Mouse (Mus musculus): ENCODE results near the gene Tet3. TPM values are rescaled to one million over a fixed set of nuclear protein-coding genes. Genes with fewer than 3 reads are reported as not detected.
A peak's percentile ranks its signal among the peaks of the same experiment; 100 is the strongest.

Gene Tet3
- total RNA-seq, 2 experiments from 2014 or later = 112 to 117 TPM

GRCm38 (mm10) chr6:83479193-83479592 is 20.3 kb upstream of the Tet3 start:
- intact Hi-C loops (cut with DNase I) = no loop called here
- DNase-seq = no peak

DNA sequence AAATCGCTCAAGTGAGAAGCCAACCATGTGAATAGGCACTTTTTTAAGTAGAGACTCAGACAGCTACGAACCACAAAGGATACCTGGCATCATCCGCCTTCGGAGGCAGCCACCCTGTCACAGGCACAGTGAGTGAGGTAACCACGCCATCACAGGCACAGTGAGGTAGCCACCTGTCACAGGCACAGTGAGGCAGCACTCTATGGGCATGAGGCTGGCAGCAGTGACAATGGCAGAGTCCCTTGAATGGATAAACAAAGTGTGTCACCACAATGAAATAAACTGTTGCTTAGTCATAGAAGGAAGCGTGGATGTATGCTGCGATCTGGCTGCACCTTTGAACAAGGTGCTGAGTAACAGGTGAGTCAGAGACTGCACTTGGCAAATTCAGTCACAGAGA is 19.7 kb upstream of the Tet3 start:
- intact Hi-C loops (cut with DNase I) = no loop called here
- no peak for DNase-seq

- intact Hi-C loops (cut with DNase I) = no loop called here
Observed at GRCm38 (mm10) chr6:83478217-83478616, 19.3 kb upstream of the Tet3 start.

DNA sequence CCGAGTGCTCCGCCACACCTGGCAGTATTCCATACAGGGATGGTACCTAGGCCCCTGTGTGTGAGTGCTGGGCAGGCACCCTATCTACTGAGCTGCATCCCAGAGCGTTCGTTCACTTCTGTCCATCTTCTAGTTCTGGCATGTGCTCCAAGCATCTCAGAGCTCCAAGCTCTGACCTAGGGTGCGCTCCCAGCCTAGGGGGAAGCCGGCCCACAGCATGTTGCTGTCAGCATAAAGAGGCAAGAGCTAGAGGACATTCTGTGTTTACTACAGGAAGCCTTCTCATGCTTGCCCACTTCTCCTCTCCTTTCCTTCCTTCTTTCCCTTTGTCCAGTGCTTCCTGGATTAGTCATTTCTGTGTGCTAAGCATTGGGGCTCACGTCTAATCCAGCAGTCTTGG is 16.5 kb upstream of the Tet3 start:
- DNase-seq = no peak
- intact Hi-C loops (cut with DNase I) = no loop called here

More at GRCm38 (mm10) chr6:83478217-83478616, 19.3 kb upstream of the Tet3 start:
- no peak for DNase-seq

DNA sequence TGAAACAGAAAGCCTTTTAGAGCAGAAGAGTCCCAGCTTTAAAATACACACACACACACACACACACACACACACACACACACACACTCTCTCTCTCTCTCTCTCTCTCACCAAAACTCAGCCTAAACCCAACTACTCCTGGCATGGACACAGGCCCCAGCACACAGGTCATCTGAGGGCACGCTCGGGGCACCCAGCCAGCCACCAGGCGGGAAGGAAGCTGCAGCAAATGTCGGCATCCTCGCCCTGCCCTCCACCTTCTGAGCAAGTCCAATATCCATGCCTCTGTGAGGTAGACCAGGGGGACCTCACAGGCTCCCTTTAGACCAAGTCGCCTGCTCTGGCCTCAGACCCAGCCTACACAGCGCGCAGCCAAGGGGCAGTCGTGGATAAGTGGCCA is 14.4 kb upstream of the Tet3 start:
- intact Hi-C loops (cut with DNase I) = no loop called here
- peak; percentile 42 for DNase-seq

DNA sequence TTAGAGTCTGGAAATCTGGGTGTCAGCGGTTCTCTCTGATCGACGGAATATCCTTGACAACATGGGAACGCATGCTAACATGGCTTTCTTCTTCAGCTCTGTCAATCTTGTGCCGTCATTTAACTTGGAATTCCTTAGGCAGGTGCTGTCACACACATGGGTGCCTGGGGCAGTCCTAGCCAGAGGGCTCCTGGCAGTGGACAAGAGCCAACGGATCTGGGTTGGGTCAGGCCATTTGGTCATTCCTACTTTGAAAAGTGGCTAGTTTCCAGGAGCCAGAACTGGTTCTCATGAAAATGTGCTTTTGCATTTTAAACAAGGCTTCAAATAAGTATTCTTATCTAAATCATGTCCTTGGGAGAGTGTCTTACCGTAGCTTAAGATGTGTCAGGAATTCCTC is 12.9 kb upstream of the Tet3 start:
- DNase-seq = no peak
- intact Hi-C loops (cut with DNase I) = no loop called here

DNA sequence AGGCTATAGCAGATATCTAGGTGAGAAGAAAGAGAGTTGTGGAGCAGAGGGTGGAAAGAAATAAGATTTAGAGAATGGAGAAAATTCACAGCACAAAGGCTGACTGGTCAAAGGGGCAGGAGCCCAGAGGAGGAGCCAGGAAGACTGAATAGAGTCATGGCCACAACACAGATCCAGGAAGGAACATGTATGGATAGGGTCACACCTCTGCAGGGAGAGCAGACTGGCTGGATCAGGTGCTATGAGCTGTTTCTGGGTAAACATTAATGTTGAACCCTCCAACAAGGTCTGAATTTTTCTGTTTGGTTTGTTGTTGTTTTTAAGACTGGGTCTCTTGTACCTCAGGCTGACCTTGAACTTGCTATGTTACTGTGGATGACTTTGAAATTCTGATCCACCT is 5.1 kb upstream of the Tet3 start:
- intact Hi-C loops (cut with DNase I) = no loop called here

DNA sequence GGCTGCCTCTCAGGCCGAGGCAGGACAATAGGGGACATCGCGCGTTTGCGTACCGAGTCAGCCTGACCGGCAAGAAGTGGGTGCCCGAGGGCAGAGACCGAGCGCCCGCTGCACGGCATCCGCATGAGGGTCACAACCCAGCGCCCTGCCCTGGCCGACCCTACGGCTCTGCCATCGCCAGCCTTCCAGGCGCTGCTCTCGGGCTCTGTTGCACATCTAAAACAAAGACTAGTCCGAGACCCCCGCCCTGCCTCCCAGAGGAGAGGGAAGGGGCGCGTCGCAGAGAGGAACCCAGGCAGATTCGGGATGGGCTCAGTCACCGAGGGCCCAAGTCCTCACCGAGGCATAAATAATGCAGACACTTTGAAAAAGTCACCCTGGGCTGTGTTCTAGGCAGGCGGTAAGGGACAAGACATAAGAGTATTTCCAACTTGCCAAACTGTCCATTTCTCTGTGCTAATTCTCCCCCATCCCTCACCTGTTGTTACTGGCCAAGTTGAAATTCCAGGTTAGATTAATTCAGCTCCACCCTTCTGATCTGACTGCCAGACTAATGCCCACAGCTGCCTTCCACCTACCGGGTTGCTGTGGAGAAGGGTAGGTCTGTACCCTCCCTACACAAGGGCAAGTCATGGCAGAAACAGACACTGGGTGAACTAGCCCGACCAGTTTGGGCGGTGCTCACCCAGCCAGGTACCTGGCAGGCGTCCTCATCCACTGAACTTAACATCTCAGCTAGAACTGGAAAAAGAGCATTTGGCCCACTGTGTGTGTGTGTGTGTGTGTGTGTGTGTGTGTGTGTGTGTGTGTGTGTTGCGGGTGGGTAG is 1.7 kb downstream of the Tet3 start:
- DNase-seq = no peak
- intact Hi-C loops (cut with DNase I) = no loop called here

More for the DNA sequence above, 5.1 kb upstream of the Tet3 start:
- DNase-seq = no peak

- peak; percentile 66 for DNase-seq
- intact Hi-C loops (cut with DNase I) = no loop called here
Observed at GRCm38 (mm10) chr6:83456131-83456983, 2.5 kb downstream of the Tet3 start.

DNA sequence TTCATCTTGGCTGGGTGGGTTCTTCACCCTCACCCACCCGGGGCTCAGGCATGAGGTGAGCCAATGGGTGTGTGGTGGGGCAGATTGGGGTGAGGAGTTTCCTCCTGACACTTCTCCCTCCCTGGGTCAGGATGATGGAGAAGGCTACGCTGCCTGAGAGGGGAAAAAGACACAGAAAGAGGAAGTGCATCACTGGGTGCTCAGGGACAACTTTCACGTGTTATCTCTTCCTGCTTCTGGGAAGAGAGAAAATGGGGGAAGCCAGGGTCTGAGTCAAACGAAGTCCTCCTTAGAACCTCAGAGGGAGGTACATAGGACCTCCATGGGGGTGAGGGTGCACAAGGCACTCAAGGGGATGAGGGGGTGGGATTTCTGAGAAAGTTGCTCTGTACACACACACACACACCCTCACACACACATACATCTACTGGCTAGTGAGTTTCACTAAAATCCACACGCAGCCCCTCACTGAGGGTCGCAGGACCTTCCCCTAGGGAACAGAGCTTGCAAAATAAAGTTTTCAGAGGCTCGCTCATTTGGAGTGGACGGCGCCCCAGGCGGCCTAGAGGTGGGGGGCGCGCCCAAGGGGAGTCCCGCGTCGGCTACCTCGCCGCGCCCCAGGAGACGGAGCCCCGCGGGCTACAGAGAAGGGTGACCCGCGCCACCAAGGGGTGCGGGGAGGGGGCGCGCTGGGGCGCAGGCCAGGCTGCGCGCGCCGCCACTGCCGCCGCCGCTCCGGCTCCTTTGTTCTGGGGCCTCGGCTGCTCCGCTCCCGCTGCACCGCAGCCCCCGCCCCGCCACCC is 3.4 kb downstream of the Tet3 start:
- peak; percentile 38 for DNase-seq
- intact Hi-C loops (cut with DNase I) = no loop called here

DNA sequence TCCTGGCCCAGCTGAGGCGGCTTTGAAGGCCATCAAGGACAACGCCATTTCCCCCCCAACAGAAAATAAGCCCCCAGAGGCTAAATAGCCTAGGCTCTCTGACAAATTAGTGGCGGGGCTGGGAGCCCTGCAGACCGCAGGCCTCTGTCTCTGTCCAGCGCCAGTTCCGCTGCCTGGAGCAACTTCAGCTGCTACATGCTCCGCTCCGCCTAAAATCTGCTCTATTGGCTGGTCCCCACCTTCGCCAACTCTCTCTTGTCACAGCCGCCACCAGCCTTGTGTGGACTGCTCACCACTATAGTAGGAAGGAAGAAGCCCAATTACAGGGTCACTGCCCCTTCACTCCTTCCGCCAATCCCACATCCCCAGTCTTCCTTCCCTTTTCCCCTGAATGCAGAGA is 5.2 kb downstream of the Tet3 start:
- intact Hi-C loops (cut with DNase I) = no loop called here
- DNase-seq = no peak

DNA sequence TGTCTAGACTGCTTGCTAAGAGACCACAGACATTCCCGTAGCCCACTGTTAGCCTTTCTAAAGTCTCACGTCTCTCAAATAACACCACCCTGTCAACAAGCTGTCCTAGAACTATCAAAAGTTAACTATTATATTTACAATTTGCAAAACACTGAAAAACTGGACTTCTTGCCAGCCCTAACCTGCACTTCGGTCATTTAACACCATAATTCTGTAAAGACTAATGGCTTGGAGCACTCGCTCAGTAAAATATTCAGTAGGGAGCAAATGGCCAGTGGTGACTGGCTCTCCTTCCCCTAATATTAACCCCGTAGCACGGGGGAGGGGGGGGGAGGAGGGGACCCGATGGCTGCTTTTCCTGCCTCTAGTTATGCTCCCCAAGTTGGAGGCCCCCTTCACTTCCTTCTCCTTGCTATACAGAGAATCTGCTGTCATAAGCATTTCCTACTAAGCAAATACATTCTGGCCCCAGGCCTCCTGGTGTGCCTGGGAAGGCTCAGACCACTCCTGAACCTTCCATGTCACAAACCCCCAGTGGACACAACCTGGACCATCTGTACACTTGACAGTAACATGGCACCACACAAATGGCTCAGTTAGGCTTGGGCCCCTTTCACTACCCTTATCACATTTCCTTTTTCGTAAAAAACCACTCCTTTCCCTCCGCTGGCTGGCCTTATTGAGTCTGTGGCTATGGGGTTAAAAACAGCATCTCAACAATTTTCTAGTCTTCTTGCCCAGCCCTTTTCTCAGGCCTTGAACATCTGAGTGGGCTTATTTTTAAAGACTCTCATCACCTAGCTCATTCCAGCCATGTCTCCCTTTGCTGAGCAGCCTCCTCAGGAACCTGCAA is 8.2 kb downstream of the Tet3 start:
- intact Hi-C loops (cut with DNase I) = no loop called here

GRCm38 (mm10) chr6:83449440-83449839 is 9.4 kb downstream of the Tet3 start:
- no peak for DNase-seq
- intact Hi-C loops (cut with DNase I) = no loop called here

More for the DNA sequence above, 8.2 kb downstream of the Tet3 start:
- DNase-seq = no peak

- no peak for DNase-seq
- intact Hi-C loops (cut with DNase I) = no loop called here
Observed at GRCm38 (mm10) chr6:83448911-83449310, 10.0 kb downstream of the Tet3 start.

DNA sequence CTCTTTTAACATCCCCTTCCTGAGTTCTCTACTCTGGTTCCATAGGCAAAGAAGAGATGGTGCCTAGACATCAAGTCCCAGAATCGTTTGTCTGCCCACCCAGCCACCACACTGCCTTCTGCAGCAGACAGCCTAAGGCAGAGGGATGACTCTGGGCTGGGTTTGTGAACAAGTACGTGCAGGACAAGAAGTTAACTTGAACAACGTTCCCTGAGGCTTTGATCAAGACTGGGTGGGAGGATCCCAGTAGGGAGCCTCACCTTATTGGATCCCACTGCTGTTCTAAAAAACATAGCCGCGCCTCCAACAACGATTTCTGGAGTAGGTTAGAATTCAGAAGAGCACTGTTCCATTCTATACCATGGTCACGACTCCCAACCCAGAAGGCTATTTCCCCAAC is 11.9 kb downstream of the Tet3 start:
- intact Hi-C loops (cut with DNase I) = no loop called here

DNA sequence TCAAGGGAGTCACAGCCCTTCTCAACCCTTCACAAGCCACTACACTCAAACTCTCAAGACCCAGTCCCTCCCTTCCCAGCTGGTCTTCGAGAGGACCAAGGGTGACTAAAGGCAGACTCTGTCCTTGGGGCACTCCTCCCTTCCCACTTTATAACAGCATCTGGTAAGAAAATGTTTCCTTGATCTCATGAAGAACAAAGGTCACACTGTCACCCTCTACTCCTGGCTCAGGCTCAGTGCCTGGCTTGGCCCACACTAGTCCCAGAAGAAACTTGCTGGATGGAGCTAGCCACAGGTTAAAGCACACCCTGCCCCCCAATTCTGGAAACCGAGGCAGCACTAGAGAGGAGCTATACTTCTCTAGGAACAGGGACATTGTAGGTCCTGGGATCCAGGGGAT is 13.1 kb downstream of the Tet3 start:
- no peak for DNase-seq
- intact Hi-C loops (cut with DNase I) = no loop called here

More for the DNA sequence above, 11.9 kb downstream of the Tet3 start:
- no peak for DNase-seq

DNA sequence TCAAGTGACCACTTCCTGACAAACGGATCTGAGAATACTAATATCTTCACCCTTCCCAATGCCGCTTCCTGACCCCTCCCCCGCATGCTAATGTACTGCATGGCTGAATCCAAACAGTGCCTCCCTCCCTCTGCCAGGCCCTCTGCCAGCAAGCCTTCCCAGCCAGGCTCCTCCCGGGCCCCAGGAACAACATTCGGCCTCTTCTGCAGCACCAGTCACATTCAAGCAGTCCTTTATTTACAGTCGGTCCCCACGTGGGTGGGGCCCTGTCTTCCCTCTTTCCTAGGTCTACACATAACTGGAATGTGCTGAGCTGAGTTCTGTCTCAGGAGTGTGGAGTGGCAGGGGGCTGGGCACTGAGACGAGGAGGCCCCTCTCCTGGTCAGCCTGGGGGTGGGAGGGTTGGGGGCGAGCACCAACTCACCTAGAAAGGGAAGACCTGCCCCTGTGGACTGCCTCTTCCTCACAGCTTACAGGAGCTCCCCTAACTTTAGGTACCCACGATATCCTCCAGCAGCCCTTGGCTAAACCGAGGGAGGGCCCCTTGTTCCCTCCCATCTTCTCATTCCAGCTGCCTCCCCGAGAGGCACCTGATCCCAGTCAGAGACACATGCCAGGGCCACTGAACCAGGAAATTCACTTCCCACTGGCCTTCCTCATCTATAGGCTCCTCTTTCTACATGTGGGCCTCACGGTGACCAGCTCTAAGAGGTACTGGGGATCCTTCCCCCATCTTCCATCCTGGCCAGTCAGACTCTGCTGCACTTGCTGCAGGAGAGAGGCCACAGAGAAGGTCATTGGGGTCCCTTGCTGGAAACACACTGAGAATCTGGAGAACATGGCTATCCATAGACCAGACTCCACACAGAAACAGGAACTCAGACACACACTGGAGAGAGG is 15.2 kb downstream of the Tet3 start:
- intact Hi-C loops (cut with DNase I) = no loop called here
- peak; percentile 91 for DNase-seq

DNA sequence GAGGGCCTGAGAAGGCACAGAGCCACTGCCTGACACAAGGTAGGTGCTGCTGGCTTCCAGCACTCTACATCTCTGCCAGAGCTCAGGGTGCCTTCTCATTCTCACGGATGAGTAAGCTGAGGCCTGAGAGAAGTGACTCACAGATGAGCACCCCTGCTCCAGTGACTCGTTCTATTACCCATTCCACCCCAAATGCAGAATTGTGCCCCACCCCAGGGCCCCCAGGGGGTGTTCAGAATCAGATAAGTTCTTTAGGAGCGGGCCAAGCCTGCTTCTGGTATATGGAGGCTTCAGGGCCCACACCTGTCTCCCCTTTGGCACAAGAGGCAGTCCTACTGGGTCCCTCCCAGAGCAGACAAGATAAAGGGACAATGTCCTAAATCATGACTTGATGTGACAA is 16.2 kb downstream of the Tet3 start:
- no peak for DNase-seq
- intact Hi-C loops (cut with DNase I) = no loop called here
